8 mouse cellular contexts compared by ENCODE assay signal in the genomic region with DNA sequence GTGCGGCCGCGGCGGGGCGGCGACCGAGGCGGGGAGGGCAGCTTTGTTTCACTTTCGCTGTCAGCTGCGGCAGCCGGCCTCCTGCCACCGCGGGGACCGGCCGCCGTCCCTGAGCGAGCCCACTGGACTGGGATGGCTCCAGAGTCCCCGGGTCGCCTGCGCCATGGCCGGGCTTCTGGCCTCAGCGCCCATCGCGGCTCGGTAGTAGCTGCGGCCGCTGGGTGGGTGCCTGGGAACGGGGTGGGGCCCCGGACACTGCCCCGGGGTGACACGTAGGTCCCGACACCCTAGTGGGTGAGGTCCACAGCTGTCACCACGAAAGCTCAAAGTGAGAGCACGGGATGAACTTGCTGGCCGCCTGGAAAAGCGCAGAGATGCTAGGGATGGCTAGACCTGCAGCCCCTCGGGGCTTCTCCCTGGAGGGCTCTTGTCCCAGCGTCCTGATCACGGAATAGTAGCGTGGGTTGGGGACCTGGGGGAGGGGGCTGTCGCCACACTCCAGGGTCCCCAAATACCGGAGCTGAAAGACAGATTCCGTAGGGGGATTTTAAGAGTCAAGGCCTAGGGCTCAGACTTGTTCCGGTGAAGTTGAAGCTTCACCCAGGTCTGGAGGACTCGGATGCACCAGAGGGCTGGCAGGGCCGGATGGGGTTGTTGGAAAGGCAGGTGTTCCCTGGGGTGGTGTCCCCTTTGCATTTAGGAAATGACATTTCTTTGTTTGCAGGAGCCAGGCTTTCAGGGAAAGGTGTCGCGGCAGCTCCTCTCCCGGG. TPM values are rescaled to one million over a fixed set of nuclear protein-coding genes. Genes with fewer than 3 reads are reported as not detected.
DNase-seq lines count a peak whose midpoint lies in the region; ATAC-seq and TF ChIP-seq lines count a peak whose summit lies in the region.

No protein-coding gene starts in this region.

- peaks cover 58% of the 10 kb centered on the region for H3K4me1 ChIP-seq in forebrain, embryonic 13.5 days
- H3K4me1 ChIP-seq in hindbrain, postnatal 0 days (ENCODE audit: insufficient read depth, low read length), result peaks cover 16% of the 10 kb centered on the region; the same call in 1 of the 2 replicates
- H3K4me1 ChIP-seq in lung, embryonic 16.5 days (replicated peaks; ENCODE audit: control insufficient read depth, insufficient read depth, low read length), result peaks cover 46% of the 10 kb centered on the region
- peaks cover 27% of the 10 kb centered on the region for H3K4me1 ChIP-seq in small intestine, adult 2 months (ENCODE audit: control insufficient read depth, insufficient read depth, insufficient read length, low read length)

- WGBS in forebrain, embryonic 13.5 days, result under 1% methylated on average over 41 of the region's 49 CpGs
- under 1% methylated on average over 40 of the region's 49 CpGs for WGBS in hindbrain, postnatal 0 days
- under 1% methylated on average over 41 of the region's 49 CpGs for WGBS in lung, embryonic 16.5 days
- under 1% methylated on average over 45 of the region's 49 CpGs for WGBS in small intestine, adult 2 months

- TF ChIP-seq CTCF in C2C12 (IDR thresholded peaks at IDR 0.05; ENCODE audit: control insufficient read depth, insufficient read depth, insufficient read length), result no peak
- TF ChIP-seq CTCF in hindbrain, postnatal 0 days (IDR thresholded peaks at IDR 0.05; ENCODE audit: low read depth), result no peak
- 0 out of 2 replicates have a peak, but pooled peaks have one; percentile 3 for TF ChIP-seq CTCF in small intestine, adult 2 months (IDR thresholded peaks at IDR 0.05; ENCODE audit: extremely low read depth, insufficient read length, insufficient replicate concordance, low read depth, low read length)

- peak; percentile 61 for ATAC-seq in forebrain, embryonic 13.5 days
- ATAC-seq in hindbrain, postnatal 0 days, result peak; percentile 52
- peak; percentile 40 for ATAC-seq in lung, embryonic 16.5 days (ENCODE audit: low read depth)

- no peaks in the 10 kb centered on the region for H3K27me3 ChIP-seq in C2C12 (ENCODE audit: control insufficient read depth, insufficient read depth, insufficient read length)
- no peaks in the 10 kb centered on the region for H3K27me3 ChIP-seq in forebrain, embryonic 13.5 days
- H3K27me3 ChIP-seq in hindbrain, postnatal 0 days (ENCODE audit: insufficient read depth, low read length), result no peaks in the 10 kb centered on the region
- H3K27me3 ChIP-seq in lung, embryonic 16.5 days (ENCODE audit: control insufficient read depth, insufficient read depth, low read depth, low read length), result no peaks in the 10 kb centered on the region
- H3K27me3 ChIP-seq in small intestine, adult 2 months (ENCODE audit: control insufficient read depth, insufficient read depth, low read length), result no peaks in the 10 kb centered on the region

- peak overlapping the region; percentile 74 for H3K4me3 ChIP-seq in C2C12 (ENCODE audit: insufficient read depth, poor library complexity, severe bottlenecking)
- H3K4me3 ChIP-seq in forebrain, embryonic 13.5 days, result peak overlapping the region; percentile 98
- H3K4me3 ChIP-seq in hindbrain, postnatal 0 days (ENCODE audit: low read length), result peak overlapping the region; percentile 98
- H3K4me3 ChIP-seq in lung, embryonic 16.5 days (ENCODE audit: low read length), result peak overlapping the region; percentile 98
- peak overlapping the region; percentile 90 for H3K4me3 ChIP-seq in small intestine, adult 2 months (ENCODE audit: low read depth, low read length)

- peaks cover 38% of the 10 kb centered on the region for H3K79me3 ChIP-seq in C2C12 (ENCODE audit: low read depth)

- TF ChIP-seq POLR2A in small intestine, adult 2 months (IDR thresholded peaks at IDR 0.05; ENCODE audit: low read depth, low read length), result no peak; the same call in 1 of the 2 replicates

- H3K4me2 ChIP-seq in forebrain, embryonic 13.5 days, result peak overlapping the region; percentile 87
- peak overlapping the region; percentile 79 for H3K4me2 ChIP-seq in hindbrain, postnatal 0 days (ENCODE audit: low read depth, low read length)
- peak overlapping the region; percentile 64 for H3K4me2 ChIP-seq in lung, embryonic 16.5 days (ENCODE audit: low read depth, low read length)

- H3ac ChIP-seq in C2C12 (ENCODE audit: control insufficient read depth, insufficient read length, low read depth), result peak overlapping the region; percentile 96

- H3K9ac ChIP-seq in forebrain, embryonic 13.5 days, result peak overlapping the region; percentile 98
- peak overlapping the region; percentile 98 for H3K9ac ChIP-seq in hindbrain, postnatal 0 days (replicated peaks; ENCODE audit: low read length)
- H3K9ac ChIP-seq in lung, embryonic 16.5 days (ENCODE audit: low read length), result peak overlapping the region; percentile 96

- peaks cover 48% of the 10 kb centered on the region for H3K79me2 ChIP-seq in C2C12 (ENCODE audit: control insufficient read depth, insufficient read depth)

- peak; percentile 46 for DNase-seq in 3T3-L1 (ENCODE audit: low read depth, low spot score)
- peak; percentile 4 for DNase-seq in c-Kit-negative CD71-positive TER-119-positive erythroid progenitor cells, embryonic 14.5 days (ENCODE audit: low read depth, low spot score)
- peak; percentile 28 for DNase-seq in hindbrain, postnatal 0 days (ENCODE audit: low spot score)
- DNase-seq in layer of hippocampus, adult 9-11 months, result no peak

- H3K27ac ChIP-seq in forebrain, embryonic 13.5 days, result peak overlapping the region; percentile 88
- H3K27ac ChIP-seq in hindbrain, postnatal 0 days, result peak overlapping the region; percentile 95
- H3K27ac ChIP-seq in lung, embryonic 16.5 days (ENCODE audit: low read length), result peak overlapping the region; percentile 96
- H3K27ac ChIP-seq in small intestine, adult 2 months (ENCODE audit: insufficient read depth, low read depth, low read length), result peak overlapping the region; percentile 90

- H3K9me3 ChIP-seq in forebrain, embryonic 13.5 days (replicated peaks), result no peaks in the 10 kb centered on the region
- H3K9me3 ChIP-seq in hindbrain, postnatal 0 days (ENCODE audit: low read length), result no peaks in the 10 kb centered on the region
- no peaks in the 10 kb centered on the region for H3K9me3 ChIP-seq in lung, embryonic 16.5 days (ENCODE audit: control insufficient read depth, low read length)

- no peaks in the 10 kb centered on the region for H3K36me3 ChIP-seq in C2C12 (ENCODE audit: control insufficient read depth, insufficient read depth)
- no peaks in the 10 kb centered on the region for H3K36me3 ChIP-seq in forebrain, embryonic 13.5 days (ENCODE audit: poor library complexity, severe bottlenecking)
- no peaks in the 10 kb centered on the region for H3K36me3 ChIP-seq in hindbrain, postnatal 0 days (ENCODE audit: insufficient read depth, low read length)
- H3K36me3 ChIP-seq in lung, embryonic 16.5 days (ENCODE audit: control insufficient read depth, insufficient read depth, low read length), result no peaks in the 10 kb centered on the region
- H3K36me3 ChIP-seq in small intestine, adult 2 months (ENCODE audit: control insufficient read depth, insufficient read depth, low read length), result peaks cover 10% of the 10 kb centered on the region; the same call in 1 of the 2 replicates

TF ChIP-seq in C2C12, 6 proteins besides CTCF, POLR2A, EP300 and RAD21:
- TF ChIP-seq USF1 (IDR thresholded peaks at IDR 0.05; ENCODE audit: low read depth) (no peak), MAX (IDR thresholded peaks at IDR 0.05) (no peak), MYOG (IDR thresholded peaks at IDR 0.05; ENCODE audit: control insufficient read depth, extremely low read depth, insufficient read length) (no peak), FOSL1 (IDR thresholded peaks at IDR 0.05; ENCODE audit: insufficient read depth, low read length, poor library complexity, severe bottlenecking) (no peak), MYOD1 (IDR thresholded peaks at IDR 0.05; ENCODE audit: control insufficient read depth, insufficient read length, low read depth) (no peak), CEBPB (IDR thresholded peaks at IDR 0.05; ENCODE audit: low read depth) (no peak)

RNA-seq across cellular contexts. Expression of gene Wsb2, which starts 0.6 kb away (rescaled TPM):
- polyA plus RNA-seq in C2C12 (2012; fragmentation: generic; extraction: Trizol), result 131 TPM
- polyA plus RNA-seq in forebrain, embryonic 13.5 days (2015; fragmentation: Nextera tagmentation; extraction: Ambion mirVana), result 86.2 and 99.0 TPM in 2 replicates
- 412 and 421 TPM in 2 replicates for total RNA-seq in hindbrain, postnatal 0 days (2014; rRNA removed)
- 296 and 321 TPM in 2 replicates for polyA plus RNA-seq in hindbrain, postnatal 0 days (2015; fragmentation: Nextera tagmentation; extraction: Ambion mirVana)
- polyA plus RNA-seq in lung, embryonic 16.5 days (2015; fragmentation: Nextera tagmentation; extraction: Ambion mirVana), result 38.1 and 45.0 TPM in 2 replicates
- polyA plus RNA-seq in small intestine, adult 2 months (2012; rRNA removed), result 84.3 and 194 TPM in 2 replicates

RNA-seq across cellular contexts. Expression of gene Rfc5, which starts 31.2 kb away (rescaled TPM):
- 54.8 TPM for polyA plus RNA-seq in C2C12 (2012; fragmentation: generic; extraction: Trizol)
- 68.3 and 90.8 TPM in 2 replicates for polyA plus RNA-seq in forebrain, embryonic 13.5 days (2015; fragmentation: Nextera tagmentation; extraction: Ambion mirVana)
- total RNA-seq in hindbrain, postnatal 0 days (2014; rRNA removed), result 16.6 and 17.8 TPM in 2 replicates
- 26.5 and 29.2 TPM in 2 replicates for polyA plus RNA-seq in hindbrain, postnatal 0 days (2015; fragmentation: Nextera tagmentation; extraction: Ambion mirVana)
- 111 and 116 TPM in 2 replicates for polyA plus RNA-seq in lung, embryonic 16.5 days (2015; fragmentation: Nextera tagmentation; extraction: Ambion mirVana)
- 8.5 and 20.8 TPM in 2 replicates for polyA plus RNA-seq in small intestine, adult 2 months (2012; rRNA removed)

RNA-seq across cellular contexts. Expression of gene Vsig10, which starts 38.8 kb away (rescaled TPM):
- 5.2 TPM for polyA plus RNA-seq in C2C12 (2012; fragmentation: generic; extraction: Trizol)
- polyA plus RNA-seq in forebrain, embryonic 13.5 days (2015; fragmentation: Nextera tagmentation; extraction: Ambion mirVana), result 0.98 and 2.6 TPM in 2 replicates
- total RNA-seq in hindbrain, postnatal 0 days (2014; rRNA removed), result 3.3 and 4.6 TPM in 2 replicates
- 3.4 and 4.7 TPM in 2 replicates for polyA plus RNA-seq in hindbrain, postnatal 0 days (2015; fragmentation: Nextera tagmentation; extraction: Ambion mirVana)
- 18.2 and 20.0 TPM in 2 replicates for polyA plus RNA-seq in lung, embryonic 16.5 days (2015; fragmentation: Nextera tagmentation; extraction: Ambion mirVana)
- 22.9 and 67.6 TPM in 2 replicates for polyA plus RNA-seq in small intestine, adult 2 months (2012; rRNA removed)

RNA-seq across cellular contexts. Expression of gene Ksr2, which starts 56.1 kb away (rescaled TPM):
- 0.01 TPM for polyA plus RNA-seq in C2C12 (2012; fragmentation: generic; extraction: Trizol)
- polyA plus RNA-seq in forebrain, embryonic 13.5 days (2015; fragmentation: Nextera tagmentation; extraction: Ambion mirVana), result 2.5 and 3.2 TPM in 2 replicates
- total RNA-seq in hindbrain, postnatal 0 days (2014; rRNA removed), result 10.7 and 12.6 TPM in 2 replicates
- polyA plus RNA-seq in hindbrain, postnatal 0 days (2015; fragmentation: Nextera tagmentation; extraction: Ambion mirVana), result 6.1 and 6.3 TPM in 2 replicates
- polyA plus RNA-seq in lung, embryonic 16.5 days (2015; fragmentation: Nextera tagmentation; extraction: Ambion mirVana), result 0.09 and 0.30 TPM in 2 replicates
- polyA plus RNA-seq in small intestine, adult 2 months (2012; rRNA removed), result 0.05 and 0.14 TPM in 2 replicates
